Mouse (Mus musculus): ENCODE measurements around the gene Clcnka. TPM values are rescaled to one million over a fixed set of nuclear protein-coding genes. Genes with fewer than 3 reads are reported as not detected.
A peak's percentile ranks its signal among the peaks of the same experiment; 100 is the strongest.

The Clcnka gene
- polyA plus RNA-seq, 1 experiment from 2014 or later: 7.6 TPM

DNA sequence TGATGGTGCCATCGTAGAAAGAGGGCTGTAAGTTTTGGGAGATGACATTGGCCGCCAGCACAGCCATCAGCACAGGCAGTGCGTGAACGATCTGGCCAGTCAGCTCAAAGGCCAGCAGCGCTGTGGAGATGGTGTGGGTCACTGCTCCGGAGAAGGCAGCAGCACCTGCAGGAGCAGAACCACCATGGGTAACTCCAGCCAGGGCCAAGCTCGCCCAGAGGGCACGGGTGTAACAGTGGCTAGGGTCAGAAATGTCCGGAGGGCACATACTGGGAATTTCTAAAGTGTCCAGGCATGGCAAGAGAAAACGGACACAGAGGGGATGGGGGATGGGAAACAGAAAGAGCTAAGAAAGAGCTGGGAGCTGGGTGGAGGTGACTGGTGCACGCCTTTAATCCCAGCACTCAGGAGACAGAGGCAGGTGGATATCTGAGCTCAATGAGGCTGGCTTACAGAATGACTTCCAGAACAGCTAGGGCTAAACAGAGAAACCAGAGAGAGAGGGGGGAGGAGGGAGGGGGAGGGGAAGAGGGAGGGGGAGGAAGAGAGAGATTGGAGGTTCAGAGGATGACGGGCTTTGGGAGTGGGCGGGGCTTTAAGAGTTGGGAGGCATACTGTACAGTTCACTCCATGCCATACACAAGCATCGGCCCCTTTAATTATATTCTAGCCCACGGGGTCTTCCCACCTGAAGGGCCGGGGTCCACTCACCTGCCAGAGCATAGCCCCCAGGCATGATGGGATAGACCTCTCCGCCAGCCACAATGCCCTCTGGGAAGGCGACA is 9.0 kb downstream of the Clcnka start:
- 72% methylated on average over 18 of the region's 18 CpGs for WGBS
- ATAC-seq (replicated peaks; ENCODE audit: low FRiP score): no peak

DNA sequence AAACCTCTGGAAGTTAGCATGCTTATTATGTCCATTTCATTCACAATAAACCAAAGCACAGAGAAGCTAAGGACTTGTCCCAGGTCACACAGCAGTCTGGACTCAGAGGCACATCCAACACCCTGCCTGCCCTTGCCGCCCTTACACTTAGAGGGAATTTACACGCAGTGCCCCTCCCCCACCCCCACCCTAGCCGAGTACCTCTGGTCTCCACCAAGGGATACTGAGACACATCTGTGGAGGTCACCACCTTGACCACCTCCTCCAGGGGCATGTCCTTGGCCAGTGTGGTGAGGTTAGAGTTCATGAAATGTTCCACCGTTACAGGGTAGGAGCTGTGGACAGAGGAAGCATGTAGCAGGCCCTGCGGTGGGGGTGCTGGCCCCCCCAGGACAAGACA is 10.6 kb downstream of the Clcnka start:
- no peak for ATAC-seq (replicated peaks; ENCODE audit: low FRiP score)
- Histone ChIP-seq H3K4me3 (replicated peaks) (no peak overlapping the region), H3K27ac (no peak overlapping the region), H3K36me3 (no peaks in the 10 kb centered on the region), H3K9ac (no peak overlapping the region), H3K4me2 (no peak overlapping the region), H3K4me1 (peaks cover 14% of the 10 kb centered on the region), H3K27me3 (peaks cover 20% of the 10 kb centered on the region), H3K9me3 (replicated peaks) (no peaks in the 10 kb centered on the region)
- WGBS: 66% methylated on average over 5 of the region's 5 CpGs

More for the DNA sequence above, 9.0 kb downstream of the Clcnka start:
- H3K9ac ChIP-seq: no peak overlapping the region
- H3K4me1 ChIP-seq: peaks cover 10% of the 10 kb centered on the region
- H3K36me3 ChIP-seq: no peaks in the 10 kb centered on the region
- H3K27me3 ChIP-seq: peaks cover 3% of the 10 kb centered on the region
- H3K4me2 ChIP-seq: no peak overlapping the region
- H3K27ac ChIP-seq: no peak overlapping the region
- H3K4me3 ChIP-seq (replicated peaks): no peak overlapping the region
- no peaks in the 10 kb centered on the region for H3K9me3 ChIP-seq (replicated peaks)

DNA sequence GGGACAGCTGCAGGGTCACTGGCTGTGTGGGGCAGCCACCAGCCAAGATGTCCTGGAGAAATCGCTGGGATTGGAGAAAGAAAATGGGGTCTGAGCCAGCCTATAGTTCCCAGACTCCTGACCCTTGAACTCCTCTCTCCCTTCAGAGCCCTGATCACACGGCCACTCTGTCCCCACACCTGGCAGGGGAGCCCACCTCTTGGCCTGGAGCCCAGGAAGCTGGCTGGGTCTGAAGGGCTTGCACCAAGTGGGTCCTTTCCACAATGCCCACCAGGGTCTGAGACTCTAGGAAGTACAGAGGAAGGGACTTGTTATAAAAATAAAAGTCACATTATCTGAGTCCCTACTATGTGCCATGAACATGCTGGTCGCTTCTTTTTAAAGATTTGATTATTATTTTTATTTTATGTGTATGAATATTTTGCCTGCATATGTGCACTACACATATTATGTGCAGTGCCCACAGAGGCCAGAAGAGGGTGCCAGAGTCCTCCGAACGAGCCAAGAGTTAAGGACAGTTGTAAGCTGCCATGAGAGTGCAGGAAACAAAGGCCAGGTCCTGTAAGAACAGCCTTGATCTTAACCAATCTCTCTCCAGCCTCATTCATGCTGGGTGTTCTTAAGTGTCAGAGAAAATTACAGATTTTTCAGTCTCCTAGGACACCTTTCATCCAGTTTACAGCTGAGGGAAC is 11.3 kb downstream of the Clcnka start:
- Histone ChIP-seq H3K27ac (no peak overlapping the region), H3K4me1 (peaks cover 21% of the 10 kb centered on the region), H3K4me3 (replicated peaks) (no peak overlapping the region), H3K36me3 (no peaks in the 10 kb centered on the region), H3K4me2 (no peak overlapping the region), H3K9me3 (replicated peaks) (no peaks in the 10 kb centered on the region), H3K9ac (no peak overlapping the region), H3K27me3 (peaks cover 27% of the 10 kb centered on the region)
- 17% methylated on average over 5 of the region's 5 CpGs for WGBS
- ATAC-seq (replicated peaks; ENCODE audit: low FRiP score): no peak

DNA sequence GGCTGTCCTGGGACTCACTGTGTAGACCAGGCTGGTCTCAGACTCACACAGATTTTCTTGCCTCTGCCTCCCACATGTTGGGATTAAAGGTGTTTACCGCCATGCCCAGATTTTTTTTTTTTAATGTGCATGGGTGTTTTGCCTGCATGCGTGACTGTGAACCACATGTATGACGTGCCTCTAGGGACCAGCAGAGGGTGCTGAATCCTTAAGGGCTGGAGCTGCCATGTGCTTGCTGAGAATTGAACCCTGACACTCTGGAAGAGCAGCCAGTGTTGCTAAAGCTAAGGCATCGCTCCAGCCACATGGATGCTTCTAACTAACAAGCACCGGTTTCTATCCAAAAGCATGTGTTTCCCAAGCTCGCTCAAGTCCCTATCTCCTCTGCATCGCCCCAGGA is 12.4 kb downstream of the Clcnka start:
- Histone ChIP-seq H3K36me3 (no peaks in the 10 kb centered on the region), H3K27me3 (peaks cover 38% of the 10 kb centered on the region), H3K9me3 (replicated peaks) (no peaks in the 10 kb centered on the region), H3K9ac (no peak overlapping the region), H3K4me1 (peaks cover 25% of the 10 kb centered on the region), H3K4me2 (no peak overlapping the region), H3K27ac (no peak overlapping the region), H3K4me3 (replicated peaks) (no peak overlapping the region)
- no peak for ATAC-seq (replicated peaks; ENCODE audit: low FRiP score)
- WGBS: 74% methylated on average over 7 of the region's 7 CpGs

DNA sequence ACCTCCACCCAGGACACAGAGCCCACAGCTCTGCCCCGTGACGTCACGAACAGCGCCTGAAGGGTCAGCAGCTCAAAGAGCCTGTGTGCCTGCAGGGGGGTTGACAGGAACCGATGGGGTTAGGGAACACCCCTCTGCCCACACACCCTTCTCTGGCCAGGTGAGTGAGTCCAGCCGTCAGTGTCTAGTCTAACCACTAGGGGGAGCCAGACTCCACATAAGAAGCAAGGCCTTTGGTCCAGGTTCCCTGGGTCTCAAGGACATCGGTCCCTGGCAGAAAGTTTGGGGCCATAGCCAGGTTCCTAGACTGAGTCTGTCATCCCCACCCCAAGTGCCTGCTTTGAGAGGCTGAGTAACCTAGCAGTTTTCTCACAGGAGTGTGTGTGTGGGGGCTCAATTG is 13.2 kb downstream of the Clcnka start:
- no peak overlapping the region for H3K9ac ChIP-seq
- 0 out of 2 replicates have a peak, but pooled peaks have one; percentile 38 for ATAC-seq (replicated peaks; ENCODE audit: low FRiP score)
- H3K4me3 ChIP-seq (replicated peaks): no peak overlapping the region
- no peaks in the 10 kb centered on the region for H3K9me3 ChIP-seq (replicated peaks)
- no peak overlapping the region for H3K27ac ChIP-seq
- peaks cover 25% of the 10 kb centered on the region for H3K4me1 ChIP-seq
- no peak overlapping the region for H3K4me2 ChIP-seq
- H3K27me3 ChIP-seq: peaks cover 45% of the 10 kb centered on the region
- no peaks in the 10 kb centered on the region for H3K36me3 ChIP-seq
- 2% methylated on average over 7 of the region's 7 CpGs for WGBS

DNA sequence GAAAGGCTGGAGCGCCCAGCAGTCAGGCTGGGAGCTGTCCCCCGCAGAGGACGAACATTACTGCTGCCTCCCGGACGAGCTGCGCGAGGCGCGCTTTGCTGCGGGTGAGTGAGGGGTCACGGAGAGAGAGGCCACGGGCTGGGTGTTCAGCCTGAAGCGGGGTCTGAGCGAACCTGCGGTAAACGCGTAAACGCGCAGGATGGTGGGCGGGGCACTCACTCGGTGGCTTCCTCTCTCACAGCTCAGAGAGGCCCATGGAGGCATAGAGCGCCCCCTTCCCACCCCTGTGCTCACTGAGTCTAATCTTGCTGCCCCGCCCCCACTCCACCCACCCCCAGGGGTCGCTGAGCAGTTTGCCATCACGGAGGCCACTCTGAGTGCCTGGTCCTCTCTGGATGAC is 16.1 kb downstream of the Clcnka start:
- Histone ChIP-seq H3K36me3 (no peaks in the 10 kb centered on the region), H3K4me3 (replicated peaks) (peak overlapping the region; percentile 42), H3K27me3 (peaks cover 52% of the 10 kb centered on the region), H3K9ac (peak overlapping the region; percentile 31; the same call in 1 of the 2 replicates), H3K9me3 (replicated peaks) (no peaks in the 10 kb centered on the region), H3K4me1 (peaks cover 23% of the 10 kb centered on the region), H3K4me2 (peak overlapping the region; percentile 84), H3K27ac (no peak overlapping the region)
- WGBS: under 1% methylated on average over 25 of the region's 25 CpGs
- peak; percentile 34; the same call in 1 of the 2 replicates for ATAC-seq (replicated peaks; ENCODE audit: low FRiP score)

DNA sequence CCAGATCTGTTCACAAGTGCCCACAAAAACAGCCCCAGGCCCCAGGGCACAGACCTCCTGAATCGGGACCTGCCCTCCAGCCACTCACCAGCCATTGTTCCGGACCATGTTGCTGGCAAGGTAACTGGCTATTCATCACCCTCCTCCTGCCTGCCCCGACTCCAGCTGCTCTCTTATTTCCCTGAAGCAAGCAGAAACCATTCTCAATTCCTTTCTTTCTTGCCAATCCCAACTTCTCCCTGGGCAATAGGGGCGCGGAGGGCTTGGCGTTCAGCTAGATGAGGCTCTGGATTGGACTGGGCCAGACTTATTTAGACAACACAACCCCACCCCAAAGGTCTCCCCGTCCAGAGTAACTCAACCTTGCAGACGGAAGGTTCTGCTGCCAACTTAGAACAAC is 18.9 kb downstream of the Clcnka start:
- WGBS: 62% methylated on average over 8 of the region's 8 CpGs
- Histone ChIP-seq H3K4me1 (peaks cover 18% of the 10 kb centered on the region), H3K36me3 (no peaks in the 10 kb centered on the region), H3K9ac (no peak overlapping the region), H3K9me3 (replicated peaks) (no peaks in the 10 kb centered on the region), H3K27ac (no peak overlapping the region), H3K4me3 (replicated peaks) (no peak overlapping the region), H3K27me3 (peaks cover 50% of the 10 kb centered on the region), H3K4me2 (no peak overlapping the region)
- ATAC-seq (replicated peaks; ENCODE audit: low FRiP score): no peak

DNA sequence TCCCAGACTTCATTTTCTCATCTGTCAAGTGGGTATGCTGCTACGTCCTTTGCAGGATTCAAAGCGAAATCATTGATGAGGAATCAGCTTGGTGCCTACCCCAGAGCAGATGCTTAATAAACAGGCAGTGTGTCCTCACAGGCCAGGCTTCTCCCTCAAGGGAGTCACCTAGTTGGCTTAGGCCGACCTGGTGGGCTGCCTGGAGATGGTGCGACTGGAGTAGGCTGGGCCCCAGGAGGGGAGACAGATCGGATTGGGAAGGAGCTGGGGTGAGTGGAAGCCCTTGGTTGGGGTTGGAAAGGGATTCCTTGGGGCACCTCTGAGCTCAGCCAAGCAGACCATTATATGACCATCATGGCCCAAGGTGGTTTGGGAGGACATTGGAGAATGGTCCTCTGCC is 26.1 kb downstream of the Clcnka start:
- ATAC-seq (replicated peaks; ENCODE audit: low FRiP score): no peak
- Histone ChIP-seq H3K27ac (no peak overlapping the region), H3K9ac (no peak overlapping the region), H3K4me1 (peaks cover 17% of the 10 kb centered on the region), H3K4me3 (replicated peaks) (no peak overlapping the region), H3K27me3 (peaks cover 14% of the 10 kb centered on the region), H3K9me3 (replicated peaks) (no peaks in the 10 kb centered on the region), H3K4me2 (no peak overlapping the region), H3K36me3 (no peaks in the 10 kb centered on the region)
- 92% methylated on average over 5 of the region's 5 CpGs for WGBS

DNA sequence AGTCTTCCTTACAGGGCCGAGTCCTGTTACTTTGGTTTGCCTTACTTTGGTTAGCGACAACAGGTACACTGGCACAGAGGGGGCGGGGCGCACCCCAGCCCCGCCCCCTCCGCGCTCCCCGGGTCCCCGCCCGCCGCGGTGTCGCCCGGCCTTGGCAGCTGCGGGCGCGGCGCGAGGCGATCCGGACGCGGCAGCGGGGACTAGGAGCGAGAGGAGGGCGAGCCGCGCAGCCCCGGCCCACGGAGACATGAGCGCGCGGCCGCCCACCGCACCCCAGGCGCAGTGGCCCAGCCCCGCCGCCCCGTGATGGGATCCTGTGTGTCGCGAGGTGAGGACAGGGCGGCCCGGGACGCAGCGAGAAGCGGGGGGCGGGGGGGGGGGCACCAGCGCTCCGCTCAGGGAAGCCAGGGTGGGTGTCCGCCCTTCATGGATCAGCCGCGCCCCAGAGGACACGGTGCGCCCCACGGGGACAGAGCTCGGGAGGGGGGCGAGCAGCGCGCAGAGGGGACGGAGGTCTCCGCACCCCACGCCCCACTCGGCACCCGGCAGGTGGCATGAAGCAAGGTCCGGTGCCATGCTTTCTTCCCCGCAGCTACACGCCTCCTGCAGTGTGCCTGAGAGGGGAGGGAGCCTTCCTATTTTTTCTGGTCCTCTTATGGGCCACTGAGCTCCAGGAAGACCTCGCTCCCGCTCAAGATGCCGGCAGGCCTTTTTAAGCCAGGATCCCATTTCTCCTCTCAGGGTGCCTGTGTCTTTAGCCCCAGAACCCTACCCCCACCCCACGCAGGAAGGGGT is 30.3 kb downstream of the Clcnka start, which contains the start of gene Fam131c:
TSS of gene Fam131c (plus strand) at position 224 of the 795 bp plus-strand sequence.
- Histone ChIP-seq H3K4me2 (peak within 1 kb of the TSS; percentile 100), H3K4me3 (replicated peaks) (peak within 1 kb of the TSS; percentile 60), H3K36me3 (no peaks in the 10 kb centered on the region), H3K27me3 (peaks cover 52% of the 10 kb centered on the region), H3K4me1 (peaks cover 33% of the 10 kb centered on the region), H3K9me3 (replicated peaks) (no peaks in the 10 kb centered on the region), H3K9ac (peak within 1 kb of the TSS; percentile 59), H3K27ac (no peak within 1 kb of the TSS)
- peak; percentile 31; the same call in 1 of the 2 replicates for ATAC-seq (replicated peaks; ENCODE audit: low FRiP score)
- WGBS: 1% methylated on average over 65 of the region's 71 CpGs

DNA sequence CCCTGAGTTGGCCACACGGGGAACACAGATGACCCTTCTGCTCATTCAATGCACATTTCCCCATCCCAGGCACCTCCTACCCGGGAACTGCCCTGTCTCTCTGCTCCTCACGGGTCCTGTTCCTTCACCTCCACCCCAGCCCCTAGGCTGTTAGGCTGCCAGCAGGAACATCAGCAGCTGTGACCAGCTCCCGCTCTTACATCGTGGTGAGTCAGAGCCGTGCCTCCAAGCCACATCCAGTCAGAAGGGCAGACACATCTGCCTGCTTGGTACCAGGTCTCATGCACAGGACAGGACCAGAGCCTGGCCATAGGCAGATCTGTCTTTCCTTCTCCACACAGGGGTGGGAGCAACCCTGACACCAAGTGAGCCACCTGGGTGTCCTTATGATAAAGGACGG is 32.6 kb downstream of the Clcnka start:
- Histone ChIP-seq H3K4me2 (no peak overlapping the region), H3K9ac (no peak overlapping the region), H3K4me1 (peaks cover 36% of the 10 kb centered on the region), H3K9me3 (replicated peaks) (no peaks in the 10 kb centered on the region), H3K27ac (no peak overlapping the region), H3K27me3 (peaks cover 52% of the 10 kb centered on the region), H3K36me3 (no peaks in the 10 kb centered on the region), H3K4me3 (replicated peaks) (no peak overlapping the region)
- WGBS: 56% methylated on average over 7 of the region's 7 CpGs
- no peak for ATAC-seq (replicated peaks; ENCODE audit: low FRiP score)

DNA sequence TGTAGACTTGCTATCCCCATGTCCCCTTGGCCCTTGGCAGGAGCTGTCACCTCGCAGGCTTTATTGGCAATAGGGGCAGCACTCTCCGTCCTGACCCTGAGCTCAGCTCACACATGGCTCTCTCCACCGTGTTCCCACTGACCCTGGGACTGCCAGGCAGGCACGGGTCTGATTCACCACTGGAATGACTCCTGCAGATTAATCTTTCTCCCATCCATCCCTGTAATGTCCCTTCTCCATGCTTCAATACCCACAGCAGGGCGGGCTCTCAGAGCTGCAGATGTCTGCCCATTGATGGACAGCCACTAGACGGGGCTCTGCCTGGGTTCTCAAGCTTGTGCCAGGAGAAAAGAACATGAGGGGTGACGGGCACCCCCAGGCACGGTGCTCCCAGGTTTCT is 33.4 kb downstream of the Clcnka start:
- H3K4me3 ChIP-seq (replicated peaks): no peak overlapping the region
- peak overlapping the region; percentile 56; the same call in 1 of the 2 replicates for H3K27ac ChIP-seq
- H3K36me3 ChIP-seq: no peaks in the 10 kb centered on the region
- 32% methylated on average over 8 of the region's 8 CpGs for WGBS
- no peak overlapping the region for H3K4me2 ChIP-seq
- no peak overlapping the region for H3K9ac ChIP-seq
- no peaks in the 10 kb centered on the region for H3K9me3 ChIP-seq (replicated peaks)
- peaks cover 52% of the 10 kb centered on the region for H3K27me3 ChIP-seq
- no peak; the same call in 1 of the 2 replicates for ATAC-seq (replicated peaks; ENCODE audit: low FRiP score)
- H3K4me1 ChIP-seq: peaks cover 36% of the 10 kb centered on the region

Measured in kidney, embryonic 15.5 days (tissue).